Mouse (Mus musculus) right cerebral cortex, postnatal 4 days (tissue): ENCODE measurements around the gene Oas1c.

Source experiments
- DNase-seq: peaks from one replicate; pipeline ENCODE4 v3.0.0-alpha.2; 2022

The Oas1c gene

DNA sequence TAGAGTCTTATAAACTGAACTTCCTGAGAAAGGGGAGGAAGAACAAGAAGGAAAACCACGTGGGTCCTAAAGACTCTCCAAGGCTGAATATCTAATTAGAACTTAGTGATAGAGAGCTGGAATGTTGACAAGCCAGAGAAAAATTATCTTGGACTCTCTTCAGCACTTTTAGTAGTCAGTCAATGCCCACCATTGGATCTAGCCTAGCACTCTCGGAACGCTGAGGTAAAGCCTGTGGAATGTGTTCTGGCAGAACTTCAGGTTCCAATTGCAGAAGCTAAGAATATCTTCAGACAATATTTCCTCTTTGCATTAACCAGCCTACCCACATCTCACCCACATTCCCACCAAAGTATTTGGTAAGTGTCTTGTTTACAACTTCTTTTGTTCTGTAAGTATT is 32.4 kb downstream of the Oas1c start:
- DNase-seq, result no peak

DNA sequence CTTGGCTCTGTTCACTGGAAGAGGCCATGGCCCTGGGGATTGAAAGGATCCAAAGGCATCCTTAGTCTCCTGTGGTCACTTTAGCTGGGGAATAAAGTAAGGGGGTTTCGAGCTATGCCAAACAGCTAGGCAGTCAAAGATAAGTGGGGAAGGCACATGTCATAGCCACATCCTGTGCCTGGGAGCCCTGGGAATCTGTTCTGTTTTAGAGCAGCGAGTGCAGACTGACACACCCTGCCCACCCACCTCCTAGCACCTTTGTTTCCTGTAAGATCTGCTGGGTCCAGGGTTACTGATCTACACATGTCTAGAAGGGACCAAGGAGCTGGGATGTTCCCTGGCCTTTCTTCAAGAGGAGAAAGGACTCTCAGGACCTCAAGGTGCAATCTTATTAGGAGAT is 33.4 kb downstream of the Oas1c start:
- DNase-seq, result no peak

DNA sequence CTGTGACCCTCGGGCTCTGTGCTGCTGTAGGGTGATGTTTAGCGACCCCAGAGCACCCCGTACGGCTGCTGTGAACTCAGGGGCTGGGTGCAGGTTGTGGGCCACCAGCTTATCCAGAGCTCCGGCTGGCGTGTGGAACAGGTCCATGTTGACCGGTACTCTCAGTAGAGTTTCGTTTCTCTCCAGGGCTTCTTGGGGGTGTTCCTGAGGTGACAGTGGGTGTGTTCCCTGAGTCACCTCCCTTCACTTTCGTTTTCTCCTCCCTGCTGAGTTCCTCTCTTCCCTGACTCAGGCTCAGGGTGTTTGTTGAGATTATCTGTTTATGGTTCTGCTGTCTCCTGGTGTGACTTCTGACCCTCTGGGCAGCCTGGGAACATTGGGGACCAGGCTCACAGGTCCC is 34.8 kb downstream of the Oas1c start, which contains the start of gene Oas3:
Gene Oas3, minus strand, starts transcription at position 184 of the 400 bp plus-strand sequence.
- DNase-seq, result no peak

DNA sequence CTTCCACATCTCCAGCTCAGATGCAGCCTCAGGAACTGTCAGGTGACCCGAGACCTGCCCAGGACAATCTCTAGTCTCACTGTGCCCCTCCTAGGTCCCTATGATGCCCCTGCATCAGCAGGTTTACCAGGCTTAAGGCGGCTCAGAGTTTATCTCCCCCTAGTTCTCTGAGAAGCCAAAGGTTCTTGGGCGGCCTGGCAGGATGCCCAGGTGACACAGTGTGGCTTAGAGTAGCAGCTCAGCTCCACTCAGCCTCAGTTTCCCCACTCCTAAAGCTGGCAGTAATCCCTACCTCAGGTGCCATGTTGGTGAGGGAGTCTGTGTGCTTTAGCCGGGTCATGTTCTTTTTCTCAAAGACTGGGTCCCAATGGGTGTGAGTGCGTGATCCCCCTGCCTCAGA is 35.5 kb downstream of the Oas1c start:
- DNase-seq, result no peak

DNA sequence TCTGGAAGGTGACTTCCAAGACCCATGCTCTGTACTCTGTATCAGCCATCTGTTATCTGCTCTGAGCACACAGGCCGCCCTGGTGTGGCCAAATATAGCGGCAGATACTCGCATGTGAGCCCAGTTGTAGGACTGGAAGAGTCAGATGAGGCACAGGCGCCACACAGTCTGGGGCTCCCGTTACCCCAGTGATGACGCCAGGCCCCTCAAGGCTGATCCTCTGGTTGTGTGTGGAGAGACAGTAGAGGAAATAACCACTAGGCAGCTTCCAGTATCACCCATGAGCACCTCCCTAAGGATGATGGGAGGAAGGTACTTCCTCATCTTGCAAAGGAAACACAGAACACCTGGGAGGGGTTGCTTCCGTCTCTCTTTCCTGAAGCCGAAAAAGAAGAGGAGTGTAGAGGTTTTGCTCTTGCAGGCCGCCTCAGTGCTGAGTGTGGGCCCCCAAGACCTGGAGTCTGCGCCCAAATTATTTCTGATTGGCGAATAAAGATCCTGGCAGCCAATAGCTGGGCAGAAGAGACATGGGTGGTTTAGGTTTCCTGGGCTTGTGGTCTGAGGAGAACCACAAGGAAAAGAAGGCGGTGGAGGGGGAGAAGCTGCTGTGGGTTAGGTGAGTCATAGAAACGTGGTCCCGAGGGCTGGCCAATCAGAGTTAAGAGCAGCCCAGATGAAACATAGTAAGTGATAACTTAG is 36.9 kb downstream of the Oas1c start:
- DNase-seq, result no peak

DNA sequence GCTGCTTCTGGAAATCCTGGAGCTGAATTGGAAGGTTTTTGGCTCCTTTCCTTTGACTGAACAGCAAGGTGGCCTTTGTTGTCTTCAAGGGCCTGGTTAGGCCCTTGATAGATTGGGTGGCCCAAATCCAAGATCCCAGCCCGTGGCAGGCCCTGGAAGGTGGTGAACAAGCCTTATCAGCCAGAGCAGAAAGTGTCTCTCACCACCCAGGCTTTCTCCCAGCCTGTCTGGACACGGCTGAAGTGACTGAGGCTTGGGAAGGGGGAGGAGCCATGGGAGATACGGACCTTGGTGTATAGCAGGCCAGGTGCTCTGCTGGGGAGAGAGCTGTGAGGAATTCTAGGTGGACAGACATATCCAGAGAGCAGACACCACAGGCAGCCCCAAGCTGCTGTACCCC is 42.9 kb downstream of the Oas1c start:
- no peak for DNase-seq

DNA sequence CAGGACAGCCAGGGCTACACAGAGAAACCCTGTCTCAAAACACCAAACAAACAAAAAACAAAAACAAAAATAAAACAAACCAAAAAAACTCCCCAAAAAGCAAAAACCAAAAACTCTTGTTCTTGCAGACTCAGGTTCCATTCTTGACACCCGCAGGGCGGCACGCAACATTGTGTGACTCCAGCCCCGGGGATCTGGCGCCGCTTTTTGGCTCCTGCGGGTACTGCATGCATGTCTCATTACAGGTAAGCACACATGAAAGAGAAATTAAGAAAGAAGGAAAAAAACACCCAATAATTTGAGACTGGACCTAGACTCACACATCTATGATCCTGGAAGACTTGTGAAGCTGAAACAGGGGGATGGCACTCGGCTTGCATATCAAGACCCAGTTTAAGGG is 47.3 kb downstream of the Oas1c start:
- no peak for DNase-seq

DNA sequence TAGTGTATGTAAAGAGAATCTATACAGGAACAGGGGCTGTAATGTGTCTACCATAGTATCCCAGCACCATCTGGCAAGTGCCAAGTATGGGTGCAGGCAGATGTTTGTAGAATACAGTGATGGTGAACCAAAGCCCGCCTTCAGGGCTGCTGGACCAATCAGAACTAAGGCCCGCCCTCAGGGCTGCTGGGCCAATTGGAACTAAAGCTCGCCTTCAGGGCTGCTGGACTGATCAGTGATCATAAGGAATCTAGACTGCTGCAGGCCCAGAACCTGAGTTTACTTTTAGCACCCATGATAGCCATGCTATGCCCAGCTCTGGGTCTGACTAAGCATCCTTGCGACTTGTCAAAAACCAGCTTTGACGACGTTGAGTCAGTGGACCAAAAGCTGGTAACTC is 50.4 kb downstream of the Oas1c start:
- DNase-seq, result no peak

DNA sequence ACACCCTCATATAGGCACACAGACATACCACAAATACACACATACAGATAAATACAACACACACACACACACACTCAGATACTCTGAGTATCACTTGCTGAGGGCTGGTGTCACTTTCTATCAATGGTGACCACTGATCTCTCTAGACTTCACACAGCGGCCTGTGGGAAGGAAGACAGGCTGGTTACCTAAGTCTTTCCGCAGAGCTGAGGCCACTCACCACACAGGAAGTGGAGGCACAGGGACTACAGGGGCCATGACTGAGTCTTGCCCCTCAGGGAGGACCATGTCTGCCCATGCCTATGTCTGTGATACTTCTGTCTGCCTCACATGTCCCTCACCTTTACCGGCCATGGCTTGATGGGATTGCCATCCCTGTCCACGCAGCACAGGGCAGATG is 58.1 kb downstream of the Oas1c start:
- DNase-seq, result no peak

DNA sequence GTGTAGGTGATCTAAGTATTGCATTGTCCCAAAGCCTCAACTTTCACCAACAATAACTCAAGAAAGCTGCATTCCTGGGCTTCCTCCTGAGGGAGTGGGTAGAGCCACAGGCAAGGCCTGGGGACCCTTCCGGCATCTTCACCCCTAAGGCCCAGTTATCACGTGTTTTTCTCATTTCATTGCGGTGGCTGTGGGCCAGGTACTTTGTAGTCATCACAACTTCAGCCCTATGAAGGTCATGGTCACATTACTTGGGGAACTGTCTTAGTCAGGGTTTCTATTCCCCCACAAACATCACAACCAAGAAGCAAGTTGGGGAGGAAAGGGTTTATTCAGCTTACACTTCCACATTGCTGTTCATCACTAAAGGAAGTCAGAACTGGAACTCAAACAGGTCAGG is 59.5 kb downstream of the Oas1c start:
- DNase-seq, result no peak

DNA sequence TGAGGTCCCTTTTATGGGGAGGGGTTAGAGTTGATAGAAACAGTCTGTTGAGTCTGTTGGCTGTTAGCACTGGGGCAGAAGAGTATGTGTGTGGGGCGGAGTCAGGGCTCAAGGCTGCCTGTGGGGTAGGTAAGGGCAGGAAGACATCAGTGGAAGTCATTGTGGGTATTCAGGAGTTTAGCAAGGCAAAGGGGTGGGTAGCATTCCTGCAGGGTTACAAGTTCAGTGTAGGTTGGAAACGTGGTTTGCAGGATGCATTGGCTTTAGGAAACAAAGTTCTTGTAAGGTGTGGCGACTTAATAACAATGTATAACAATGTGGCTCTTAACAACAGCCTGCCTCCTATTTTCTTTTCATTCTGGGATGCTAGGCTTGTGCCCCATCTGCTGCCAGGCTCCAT is 61.1 kb downstream of the Oas1c start:
- no peak for DNase-seq
